Mouse (Mus musculus): ENCODE measurements at regions not wholly inside any gene's neighbourhood (a gene's known extent, or its start where the extent isn't known, plus 50 kb on each side); places are given as distances from the start of the nearest gene placed in this dataset.

GRCm38 (mm10) chr13:102537424-102538242 lies 155.7 kb upstream of the Cd180 start:
- TF ChIP-seq POLR2A (IDR thresholded peaks at IDR 0.05; ENCODE audit: borderline replicate concordance, insufficient read depth, low read length) = no peak
- TF ChIP-seq CTCF (IDR thresholded peaks at IDR 0.05; ENCODE audit: borderline replicate concordance, insufficient read depth, low read depth, low read length) = no peak

Measured in cerebellum, adult 2 months (tissue).